Mouse (Mus musculus) liver, postnatal 0 days (tissue): ENCODE measurements around the gene Taar9.
"Not testable (repeated sequence)": the region's sequence is repeated elsewhere in the genome, so short reads cannot be mapped to it uniquely, and the experiment has no call there.

Experiments
- CTCF ChIP-seq: sonication (generic); IDR thresholded peaks from 2 replicates; pipeline ENCODE4 v1.5.1; 2016; ENCODE audit warnings: antibody characterized with exemption, low read depth
- EP300 ChIP-seq: IDR thresholded peaks from 2 replicates; pipeline ENCODE4 v1.6.1; 2016; ENCODE audit warnings: antibody characterized with exemption, low read depth, mild to moderate bottlenecking

GRCm38 (mm10) chr10:24101812-24102211 is 7.5 kb downstream of the Taar9 start, which contains the start of gene Taar8c:
- TF ChIP-seq CTCF, EP300: not testable (repeated sequence)
